Mouse (Mus musculus) midbrain, embryonic 11.5 days (tissue): ENCODE results near the gene Kdm4b. TPM values are rescaled to one million over a fixed set of nuclear protein-coding genes. Genes with fewer than 3 reads are reported as not detected.
A peak's percentile ranks its signal among the peaks of the same experiment; 100 is the strongest.

Experiments used
- ATAC-seq: fragments of 200-750 bp; cut with Nextera tagmentation; 2 replicates; pipeline ENCODE4 v1.8.0; 2017; ENCODE audit warnings: moderate TSS enrichment, moderate library complexity; ENCODE audit not compliant: low FRiP score
- DNase-seq: peaks from one replicate; pipeline ENCODE4 v3.0.0; 2015; ENCODE audit warnings: low spot score; ENCODE audit errors: missing footprints
- H3K27ac ChIP-seq: fragments of 300-500 bp; sonication (generic); 2 replicates; pipeline ENCODE4 v1.5.1; 2014; ENCODE audit warnings: low read depth, low read length
- H3K27me3 ChIP-seq: fragments of 300-500 bp; sonication (generic); 2 replicates; pipeline ENCODE4 v1.6.1; 2014; ENCODE audit warnings: mild to moderate bottlenecking, low read length, moderate library complexity, mixed read lengths; ENCODE audit not compliant: control insufficient read depth, insufficient read depth
- H3K36me3 ChIP-seq: fragments of 300-500 bp; sonication (generic); 2 replicates; pipeline ENCODE4 v1.6.1; 2014; ENCODE audit warnings: mild to moderate bottlenecking, low read length, moderate library complexity, mixed read lengths; ENCODE audit not compliant: control insufficient read depth, insufficient read depth
- H3K4me1 ChIP-seq: fragments of 300-500 bp; sonication (generic); 2 replicates; pipeline ENCODE4 v1.6.1; 2014; ENCODE audit warnings: low read length; ENCODE audit not compliant: control insufficient read depth, insufficient read depth
- H3K4me2 ChIP-seq: fragments of 300-500 bp; sonication (generic); 2 replicates; pipeline ENCODE4 v1.6.1; 2014; ENCODE audit warnings: mild to moderate bottlenecking, moderate library complexity
- H3K4me3 ChIP-seq: fragments of 300-500 bp; sonication (generic); 2 replicates; pipeline ENCODE4 v1.5.1; 2014; ENCODE audit warnings: low read depth, low read length
- H3K9ac ChIP-seq: fragments of 300-500 bp; sonication (generic); 2 replicates; pipeline ENCODE4 v1.6.1; 2014; ENCODE audit warnings: low read length
- H3K9me3 ChIP-seq: fragments of 300-500 bp; sonication (generic); 2 replicates; pipeline ENCODE4 v1.6.1; 2016; ENCODE audit warnings: low read length; ENCODE audit not compliant: control insufficient read depth
- WGBS: fragments of 180-500 bp; shearing (Covaris S2); extraction: QIAGEN DNeasy Blood & Tissue Kit; methylation state at CpG from one replicate; pipeline ENCODE4 v1.1.7; 2014; 5-methylcytosine and 5-hydroxymethylcytosine counted together
- polyA plus RNA-seq: library from polyadenylated mRNA; unstranded; fragments of >200 nt; fragmentation: Nextera tagmentation; extraction: Ambion mirVana; gene quantifications from 2 replicates; pipeline ENCODE4 v1.2.1, GENCODE M21; 2014

Gene Kdm4b
- polyA plus RNA-seq, 1 experiment from 2014 or later, result 39.6 TPM

DNA sequence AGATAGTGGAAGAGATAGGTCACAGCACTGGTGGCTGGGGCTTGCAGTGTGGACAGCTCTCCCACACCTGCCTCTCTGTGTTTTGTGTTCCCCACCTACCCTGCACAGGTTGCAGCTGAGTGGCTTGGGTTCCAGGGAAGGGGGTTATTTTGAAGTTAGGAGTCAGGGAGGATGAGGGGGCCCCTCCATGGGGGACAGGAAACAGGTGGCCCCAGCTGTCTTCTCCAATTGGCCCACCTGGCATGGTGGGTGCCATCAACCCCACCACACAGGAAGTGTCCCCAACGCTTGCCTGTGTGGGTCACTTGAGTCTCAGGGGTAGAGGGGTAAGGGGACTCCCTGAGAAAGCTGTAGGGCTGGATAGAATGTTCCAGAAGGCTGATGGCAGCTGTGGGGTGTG is 32.6 kb upstream of the Kdm4b start:
- Histone ChIP-seq H3K9ac (no peak overlapping the region), H3K27me3 (no peaks in the 10 kb centered on the region), H3K36me3 (no peaks in the 10 kb centered on the region), H3K4me2 (no peak overlapping the region), H3K27ac (no peak overlapping the region), H3K4me1 (peaks cover 25% of the 10 kb centered on the region), H3K9me3 (no peaks in the 10 kb centered on the region), H3K4me3 (no peak overlapping the region)
- ATAC-seq, result no peak
- 94% methylated on average over 1 of the region's 1 CpGs for WGBS
- no peak for DNase-seq

DNA sequence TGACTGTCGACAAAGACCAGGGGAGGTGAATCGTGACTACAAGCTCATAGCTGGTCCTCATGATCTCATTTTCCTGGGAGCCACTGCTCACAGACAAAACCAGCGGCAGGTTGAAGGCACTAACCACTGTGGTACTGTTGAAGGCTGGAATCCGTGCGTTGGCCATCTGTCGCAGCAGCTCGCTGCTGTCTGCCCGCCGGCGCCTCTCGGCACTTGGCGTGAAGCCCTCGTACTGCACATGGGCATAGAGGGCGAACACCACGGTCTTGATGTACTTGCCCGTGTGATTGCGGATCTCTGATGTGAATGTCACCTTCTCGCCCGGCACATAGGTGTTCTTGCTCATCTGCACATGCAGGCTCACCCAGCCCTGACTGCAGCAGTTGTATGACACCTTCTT is 31.6 kb upstream of the Kdm4b start:
- Histone ChIP-seq H3K9ac (no peak overlapping the region), H3K9me3 (no peaks in the 10 kb centered on the region), H3K4me3 (no peak overlapping the region), H3K36me3 (no peaks in the 10 kb centered on the region), H3K27ac (no peak overlapping the region), H3K4me1 (peaks cover 17% of the 10 kb centered on the region), H3K27me3 (no peaks in the 10 kb centered on the region), H3K4me2 (no peak overlapping the region)
- DNase-seq (no peak), ATAC-seq (no peak)
- 93% methylated on average over 19 of the region's 19 CpGs for WGBS

DNA sequence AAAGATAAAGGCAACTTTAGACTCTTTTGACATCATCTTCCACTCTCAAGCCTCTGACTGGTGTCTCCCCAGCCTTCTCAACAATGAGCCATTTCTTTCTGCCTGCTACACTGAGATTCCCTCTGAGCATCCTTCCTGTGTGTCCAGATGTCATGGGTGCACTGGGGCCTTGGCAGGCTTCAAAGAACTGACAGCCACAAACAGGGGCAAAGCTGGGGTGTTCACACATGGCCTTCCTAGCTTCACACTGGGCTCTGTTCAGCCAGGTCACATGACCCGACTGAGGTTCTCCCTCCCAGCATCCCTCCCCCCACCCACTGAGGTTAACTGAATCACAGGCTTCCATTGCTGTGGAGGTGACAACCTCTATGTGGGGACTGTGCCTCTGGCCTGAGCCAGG is 29.7 kb upstream of the Kdm4b start:
- H3K4me3 ChIP-seq, result no peak overlapping the region
- ATAC-seq (no peak), DNase-seq (no peak)
- H3K4me2 ChIP-seq, result no peak overlapping the region
- H3K36me3 ChIP-seq, result no peaks in the 10 kb centered on the region
- H3K4me1 ChIP-seq, result no peaks in the 10 kb centered on the region
- no peaks in the 10 kb centered on the region for H3K9me3 ChIP-seq
- H3K27ac ChIP-seq, result no peak overlapping the region
- no peak overlapping the region for H3K9ac ChIP-seq
- H3K27me3 ChIP-seq, result no peaks in the 10 kb centered on the region
- WGBS, result 73% methylated on average over 1 of the region's 1 CpGs

DNA sequence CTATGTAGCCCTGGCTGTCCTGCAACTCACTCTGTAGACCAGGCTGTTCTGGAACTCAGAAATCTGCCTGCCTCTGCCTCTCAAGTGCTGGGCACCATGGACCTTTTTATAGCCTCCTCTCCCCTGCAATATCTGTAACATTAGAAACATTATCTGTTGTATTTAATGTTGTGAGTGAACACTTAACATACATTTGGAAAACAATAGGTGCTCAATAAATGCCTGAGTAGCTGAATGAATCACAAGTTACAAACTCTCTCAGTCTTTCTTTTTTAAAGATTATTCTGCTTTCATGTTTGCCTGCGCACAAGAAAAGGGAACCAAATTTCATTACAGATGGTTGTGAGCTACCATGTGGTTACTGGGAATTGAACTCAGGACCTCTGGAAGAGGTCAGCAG is 27.6 kb upstream of the Kdm4b start:
- peaks cover 10% of the 10 kb centered on the region for H3K4me1 ChIP-seq
- no peaks in the 10 kb centered on the region for H3K36me3 ChIP-seq
- DNase-seq (no peak), ATAC-seq (no peak)
- 97% methylated on average over 1 of the region's 1 CpGs for WGBS
- H3K9me3 ChIP-seq, result no peaks in the 10 kb centered on the region
- no peaks in the 10 kb centered on the region for H3K27me3 ChIP-seq
- no peak overlapping the region for H3K9ac ChIP-seq
- H3K27ac ChIP-seq, result no peak overlapping the region
- H3K4me3 ChIP-seq, result no peak overlapping the region
- H3K4me2 ChIP-seq, result no peak overlapping the region

DNA sequence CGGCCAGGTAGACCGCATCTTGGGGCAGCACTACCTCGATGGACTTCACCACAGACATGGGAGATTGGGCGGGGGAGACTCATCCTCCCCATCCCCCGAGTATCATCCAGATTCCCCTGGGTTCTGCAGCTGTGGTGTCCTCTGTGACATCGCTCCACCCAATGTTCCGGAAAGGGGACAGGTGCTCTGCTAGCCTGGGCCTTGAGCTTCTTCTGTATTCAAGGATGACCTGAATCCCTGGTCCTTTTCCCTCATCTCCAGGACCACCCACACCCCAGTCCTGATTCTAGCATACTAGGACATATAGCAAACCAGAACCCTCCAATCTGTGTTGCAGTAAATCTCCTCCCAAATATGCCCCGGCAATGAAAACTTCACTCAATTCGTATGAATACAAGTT is 25.7 kb upstream of the Kdm4b start, which contains the start of gene Arrdc5:
TSS of gene Arrdc5 (minus strand) at position 101 of the 400 bp plus-strand sequence.
- 91% methylated on average over 9 of the region's 9 CpGs for WGBS
- Histone ChIP-seq H3K9ac (no peak within 1 kb of the TSS), H3K4me3 (no peak within 1 kb of the TSS), H3K36me3 (no peaks in the 10 kb centered on the region), H3K4me1 (peaks cover 19% of the 10 kb centered on the region), H3K9me3 (no peaks in the 10 kb centered on the region), H3K27ac (no peak within 1 kb of the TSS), H3K4me2 (no peak within 1 kb of the TSS), H3K27me3 (no peaks in the 10 kb centered on the region)
- ATAC-seq, result no peak
- no peak for DNase-seq

DNA sequence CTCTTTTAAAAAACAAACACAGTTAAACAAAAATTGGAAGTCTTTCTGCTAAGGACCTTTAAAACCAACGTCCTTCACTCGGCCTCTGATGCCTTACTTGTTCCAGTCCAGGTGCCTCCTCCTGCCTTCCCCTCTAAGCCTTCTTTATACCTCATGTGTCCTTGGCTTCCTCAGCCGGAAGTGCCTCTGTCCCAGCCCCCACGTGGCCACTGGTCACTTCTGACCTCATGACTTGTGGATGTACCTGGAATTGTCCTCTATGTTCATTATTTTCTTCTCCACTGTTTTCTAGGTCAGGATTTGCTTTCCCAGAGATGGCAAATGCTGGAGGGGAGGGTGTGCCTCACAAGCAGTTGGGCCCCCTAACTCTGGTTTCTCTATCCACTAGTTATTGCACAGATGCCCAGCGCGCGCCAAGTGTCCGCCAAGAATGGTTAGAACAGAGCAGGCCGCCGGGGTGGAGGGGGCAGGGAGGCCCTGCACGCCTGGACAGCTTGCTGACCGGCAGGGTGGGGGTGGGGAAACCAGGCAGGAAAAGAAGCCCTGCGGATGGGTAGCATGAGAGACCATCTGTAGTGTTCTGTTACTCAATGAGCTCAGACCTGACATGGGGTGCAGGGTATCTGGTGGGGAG is 23.4 kb upstream of the Kdm4b start:
- H3K36me3 ChIP-seq, result peaks cover 8% of the 10 kb centered on the region
- peak overlapping the region; percentile 81; the same call in 1 of the 2 replicates for H3K4me3 ChIP-seq
- peak; percentile 92 for DNase-seq
- H3K9ac ChIP-seq, result peak overlapping the region; percentile 50
- ATAC-seq, result peak; percentile 53
- peak overlapping the region; percentile 98 for H3K4me2 ChIP-seq
- H3K4me1 ChIP-seq, result peaks cover 33% of the 10 kb centered on the region
- WGBS, result 19% methylated on average over 13 of the region's 13 CpGs
- H3K9me3 ChIP-seq, result no peaks in the 10 kb centered on the region
- peak overlapping the region; percentile 71 for H3K27ac ChIP-seq
- no peaks in the 10 kb centered on the region for H3K27me3 ChIP-seq

DNA sequence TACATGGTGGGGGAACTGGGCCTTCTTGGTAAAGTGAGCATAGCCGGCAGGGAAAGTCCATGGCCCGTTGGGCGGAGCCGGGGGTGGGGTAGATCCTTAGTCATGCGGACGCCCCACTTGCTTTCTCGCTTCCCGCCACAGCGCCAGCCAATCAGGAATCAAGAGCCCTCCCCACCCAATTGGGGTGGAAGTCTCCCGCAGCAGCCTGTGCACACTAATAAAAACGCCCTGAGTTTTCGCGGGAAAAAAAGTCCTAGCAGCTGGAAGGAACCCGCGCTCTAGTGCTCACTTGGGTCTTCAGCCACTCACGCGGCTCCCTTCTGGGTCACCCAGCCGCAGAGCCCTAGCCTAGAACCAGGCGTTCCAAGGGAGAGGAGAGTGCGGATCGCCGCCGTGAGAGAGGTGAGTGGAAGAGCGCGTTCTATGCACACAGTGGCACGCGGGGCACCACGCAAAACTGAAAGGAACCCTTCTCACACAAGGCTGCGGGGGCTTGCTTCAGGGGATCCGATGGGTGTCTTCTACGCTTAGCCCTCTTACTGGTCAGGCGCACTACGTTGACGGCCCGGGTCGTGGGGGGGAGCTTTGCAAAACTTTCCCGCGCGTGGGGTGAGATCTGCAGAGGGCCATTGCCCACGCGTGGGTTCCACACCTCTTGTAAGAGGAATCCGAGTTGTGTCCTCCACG is 22.6 kb upstream of the Kdm4b start, which contains the start of gene Uhrf1:
TSS of gene Uhrf1 (plus strand) at position 162 of the 687 bp plus-strand sequence.
- DNase-seq, result peak; percentile 98
- Histone ChIP-seq H3K27me3 (no peaks in the 10 kb centered on the region), H3K9me3 (no peaks in the 10 kb centered on the region), H3K9ac (peak within 1 kb of the TSS; percentile 90), H3K4me3 (peak within 1 kb of the TSS; percentile 81), H3K36me3 (peaks cover 11% of the 10 kb centered on the region), H3K4me2 (peak within 1 kb of the TSS; percentile 98), H3K27ac (peak within 1 kb of the TSS; percentile 85), H3K4me1 (peaks cover 35% of the 10 kb centered on the region)
- peak; percentile 80 for ATAC-seq
- WGBS, result under 1% methylated on average over 43 of the region's 43 CpGs

DNA sequence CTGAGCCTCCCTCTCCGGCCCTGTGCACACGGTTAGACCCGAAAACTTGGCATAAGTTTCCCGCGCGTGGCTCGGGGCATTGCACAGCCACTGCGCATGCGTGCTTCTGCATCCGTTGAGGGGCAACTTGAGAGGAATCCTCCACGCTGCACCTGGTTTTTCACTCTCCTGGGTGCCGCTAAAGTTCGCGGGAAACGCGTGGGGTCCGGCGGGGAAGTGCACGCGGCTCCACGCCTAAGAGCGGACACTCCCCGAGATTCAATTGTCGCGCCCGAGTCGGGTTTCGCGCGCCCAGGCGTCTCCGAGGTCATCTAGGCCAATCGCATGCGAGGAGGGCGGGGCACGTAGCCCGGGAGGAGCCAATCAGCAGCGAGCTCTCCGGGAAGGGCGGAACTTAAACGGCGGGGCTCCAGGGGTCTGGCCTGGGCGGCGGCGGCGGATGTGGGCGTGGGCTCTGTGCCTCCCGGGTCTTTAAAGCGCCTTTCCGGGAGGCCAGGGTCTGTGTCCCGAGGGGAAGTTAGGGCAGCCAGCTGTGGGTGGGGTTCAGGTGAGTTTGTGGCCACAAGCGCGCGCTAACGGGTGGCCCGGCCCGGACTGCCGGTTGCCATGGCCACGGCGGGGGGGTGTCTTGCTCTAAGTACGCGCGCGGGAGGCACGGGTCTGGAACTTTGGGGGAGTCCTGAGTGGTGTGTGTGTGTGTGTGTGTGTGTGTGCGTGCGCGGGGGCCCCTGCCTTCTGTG is 21.8 kb upstream of the Kdm4b start:
- H3K27me3 ChIP-seq, result no peaks in the 10 kb centered on the region
- peaks cover 15% of the 10 kb centered on the region for H3K36me3 ChIP-seq
- peaks cover 35% of the 10 kb centered on the region for H3K4me1 ChIP-seq
- peak overlapping the region; percentile 85 for H3K27ac ChIP-seq
- peak overlapping the region; percentile 98 for H3K4me2 ChIP-seq
- peak; percentile 100 for DNase-seq
- under 1% methylated on average over 68 of the region's 68 CpGs for WGBS
- H3K9me3 ChIP-seq, result no peaks in the 10 kb centered on the region
- ATAC-seq, result peak; percentile 91
- H3K9ac ChIP-seq, result peak overlapping the region; percentile 90
- peak overlapping the region; percentile 81 for H3K4me3 ChIP-seq

DNA sequence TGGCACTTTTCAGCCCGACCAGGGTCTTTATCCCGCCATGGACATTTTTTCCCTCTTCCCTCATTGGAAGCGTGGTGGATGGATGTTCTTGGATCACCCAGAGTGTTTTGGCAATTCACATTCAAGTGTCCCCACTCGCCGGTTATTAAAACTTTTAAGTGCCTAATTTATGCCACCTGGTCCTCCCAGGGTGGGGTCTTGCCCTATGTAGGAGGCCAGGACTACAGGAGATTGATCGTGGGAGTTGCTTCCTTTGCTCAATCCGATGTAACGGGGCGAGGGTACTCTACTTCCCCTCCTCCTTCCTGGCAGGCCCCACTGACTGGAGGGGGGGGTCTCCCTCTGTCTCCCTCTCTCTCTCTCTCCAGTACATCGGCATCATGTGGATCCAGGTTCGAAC is 21.1 kb upstream of the Kdm4b start:
- Histone ChIP-seq H3K27me3 (no peaks in the 10 kb centered on the region), H3K4me3 (peak overlapping the region; percentile 81), H3K36me3 (peaks cover 18% of the 10 kb centered on the region), H3K9ac (peak overlapping the region; percentile 90), H3K27ac (no peak overlapping the region), H3K9me3 (no peaks in the 10 kb centered on the region), H3K4me1 (peaks cover 35% of the 10 kb centered on the region), H3K4me2 (peak overlapping the region; percentile 98)
- DNase-seq (peak; percentile 88), ATAC-seq (no peak)
- 13% methylated on average over 11 of the region's 11 CpGs for WGBS
